In genomic region chr8:12756391-12757157, GRCm38 (mm10) we compare ENCODE assay signal across 8 mouse cellular contexts. TPM values are rescaled to one million over a fixed set of nuclear protein-coding genes. Genes with fewer than 3 reads are reported as not detected.
DNase-seq lines count a peak whose midpoint lies in the region; ATAC-seq and TF ChIP-seq lines count a peak whose summit lies in the region.

Gene Atp11a, plus strand, starts transcription at chr8:12757014.

- 0 out of 2 replicates have a peak, but pooled peaks cover 2% of the 10 kb centered on the region for H3K27me3 ChIP-seq in spleen, adult 2 months (ENCODE audit: control insufficient read depth, insufficient read depth, low read length)
- no peaks in the 10 kb centered on the region for H3K27me3 ChIP-seq in embryonic facial prominence, embryonic 11.5 days (ENCODE audit: control insufficient read depth, insufficient read depth, low read length)
- peaks cover 6% of the 10 kb centered on the region; the same call in 1 of the 2 replicates for H3K27me3 ChIP-seq in limb, embryonic 13.5 days
- no peaks in the 10 kb centered on the region for H3K27me3 ChIP-seq in midbrain, embryonic 14.5 days (ENCODE audit: control insufficient read depth, insufficient read depth, low read length)
- no peaks in the 10 kb centered on the region for H3K27me3 ChIP-seq in splenic B cell, adult 2 months (ENCODE audit: control insufficient read depth, insufficient read depth, low read length, poor library complexity, severe bottlenecking)

- peak within 1 kb of the TSS; percentile 6; the same call in 1 of the 2 replicates for H3K27ac ChIP-seq in spleen, adult 2 months (ENCODE audit: insufficient read depth, low read length)
- no peak within 1 kb of the TSS for H3K27ac ChIP-seq in embryonic facial prominence, embryonic 11.5 days (replicated peaks; ENCODE audit: low read depth, low read length)
- peak within 1 kb of the TSS; percentile 33; the same call in 1 of the 2 replicates for H3K27ac ChIP-seq in limb, embryonic 13.5 days
- peak within 1 kb of the TSS; percentile 71 for H3K27ac ChIP-seq in midbrain, embryonic 14.5 days (replicated peaks; ENCODE audit: low read depth, low read length)

- whole genome bisulfite sequencing in spleen, adult 2 months = 5% methylated on average over 38 of the region's 62 CpGs
- 2% methylated on average over 34 of the region's 62 CpGs for WGBS in embryonic facial prominence, embryonic 11.5 days
- under 1% methylated on average over 17 of the region's 62 CpGs for WGBS in limb, embryonic 13.5 days
- WGBS in midbrain, embryonic 14.5 days = 0% methylated on average over 39 of the region's 62 CpGs

- no peaks in the 10 kb centered on the region; the same call in 1 of the 2 replicates for H3K4me1 ChIP-seq in spleen, adult 2 months (ENCODE audit: control insufficient read depth, insufficient read depth, insufficient read length)
- H3K4me1 ChIP-seq in embryonic facial prominence, embryonic 11.5 days (ENCODE audit: control insufficient read depth, insufficient read depth, low read length) = no peaks in the 10 kb centered on the region
- H3K4me1 ChIP-seq in limb, embryonic 13.5 days = peaks cover 53% of the 10 kb centered on the region
- H3K4me1 ChIP-seq in midbrain, embryonic 14.5 days (ENCODE audit: control insufficient read depth, insufficient read depth, low read length) = peaks cover 19% of the 10 kb centered on the region

- H3K9me3 ChIP-seq in embryonic facial prominence, embryonic 11.5 days (replicated peaks; ENCODE audit: control insufficient read depth, low read length) = no peaks in the 10 kb centered on the region
- no peaks in the 10 kb centered on the region for H3K9me3 ChIP-seq in limb, embryonic 13.5 days
- H3K9me3 ChIP-seq in midbrain, embryonic 14.5 days (ENCODE audit: control insufficient read depth, low read length) = no peaks in the 10 kb centered on the region

- peak within 1 kb of the TSS; percentile 91 for H3K9ac ChIP-seq in embryonic facial prominence, embryonic 11.5 days (replicated peaks; ENCODE audit: low read length)
- peak within 1 kb of the TSS; percentile 93 for H3K9ac ChIP-seq in limb, embryonic 13.5 days
- peak within 1 kb of the TSS; percentile 89 for H3K9ac ChIP-seq in midbrain, embryonic 14.5 days (replicated peaks; ENCODE audit: low read length)

- peak within 1 kb of the TSS; percentile 61 for H3K4me2 ChIP-seq in embryonic facial prominence, embryonic 11.5 days (ENCODE audit: low read depth, low read length)
- H3K4me2 ChIP-seq in limb, embryonic 13.5 days (replicated peaks) = peak within 1 kb of the TSS; percentile 90
- peak within 1 kb of the TSS; percentile 88 for H3K4me2 ChIP-seq in midbrain, embryonic 14.5 days (ENCODE audit: low read length)

- no peak; the same call in 1 of the 2 replicates for TF ChIP-seq POLR2A in spleen, adult 2 months (IDR thresholded peaks at IDR 0.05; ENCODE audit: low read depth, low read length)

- no peak for TF ChIP-seq CTCF in spleen, adult 2 months (IDR thresholded peaks at IDR 0.05; ENCODE audit: extremely low read depth, insufficient read depth, insufficient read length, insufficient replicate concordance)

- no peaks in the 10 kb centered on the region for H3K36me3 ChIP-seq in spleen, adult 2 months (ENCODE audit: control insufficient read depth, insufficient read depth, low read length)
- no peaks in the 10 kb centered on the region for H3K36me3 ChIP-seq in embryonic facial prominence, embryonic 11.5 days (replicated peaks; ENCODE audit: control insufficient read depth, insufficient read depth, low read depth, low read length)
- no peaks in the 10 kb centered on the region for H3K36me3 ChIP-seq in limb, embryonic 13.5 days
- no peaks in the 10 kb centered on the region for H3K36me3 ChIP-seq in midbrain, embryonic 14.5 days (ENCODE audit: control insufficient read depth, insufficient read depth, low read length)
- H3K36me3 ChIP-seq in splenic B cell, adult 2 months (ENCODE audit: control insufficient read depth, insufficient read depth, low read length, poor library complexity, severe bottlenecking) = no peaks in the 10 kb centered on the region

- H3K4me3 ChIP-seq in spleen, adult 2 months (ENCODE audit: extremely low read depth, insufficient read depth, insufficient read length) = peak within 1 kb of the TSS; percentile 58
- peak within 1 kb of the TSS; percentile 61 for H3K4me3 ChIP-seq in embryonic facial prominence, embryonic 11.5 days (ENCODE audit: low read depth, low read length)
- peak within 1 kb of the TSS; percentile 89 for H3K4me3 ChIP-seq in limb, embryonic 13.5 days
- H3K4me3 ChIP-seq in midbrain, embryonic 14.5 days (replicated peaks; ENCODE audit: low read depth, low read length) = peak within 1 kb of the TSS; percentile 76

- peak; percentile 11 to 12 for DNase-seq in spleen, adult 2 months (ENCODE audit: low read depth in 1 of 2, low spot score in 2 of 2)
- no peak for DNase-seq in spleen, postnatal 14 days (ENCODE audit: low spot score in 2 of 2)
- peak; percentile 80 for DNase-seq in embryonic facial prominence, embryonic 11.5 days (ENCODE audit: low spot score)
- no peak for DNase-seq in heart, adult 8-10 months (ENCODE audit: low spot score)
- DNase-seq in kidney, adult 8-10 months = peak; percentile 53 to 55
- DNase-seq in midbrain, embryonic 14.5 days = peak; percentile 93
- peak; percentile 11 for DNase-seq in splenic B cell, adult 2 months (ENCODE audit: low read depth, low spot score)

- ATAC-seq in embryonic facial prominence, embryonic 11.5 days (replicated peaks; ENCODE audit: insufficient number of reproducible peaks, low FRiP score, low TSS enrichment, low read depth) = peak; percentile 78
- peak; percentile 79 for ATAC-seq in limb, embryonic 13.5 days (ENCODE audit: low FRiP score, low read depth)
- peak; percentile 87 for ATAC-seq in midbrain, embryonic 14.5 days (ENCODE audit: low FRiP score, low TSS enrichment)

RNA-seq across cellular contexts. Expression of gene Atp11a, which starts in this region (rescaled TPM):
- polyA plus RNA-seq in spleen, adult 2 months (2012; rRNA removed) = 23.2 and 24.4 TPM in 2 replicates
- 11.6 and 13.3 TPM in 2 replicates for polyA plus RNA-seq in embryonic facial prominence, embryonic 11.5 days (2014; fragmentation: Nextera tagmentation; extraction: Ambion mirVana)
- 10 to 100 TPM; 85.6 to 89.6 (median 87.8) TPM for total RNA-seq in heart, adult 8-10 months (2022)
- polyA plus RNA-seq in limb, embryonic 13.5 days (2015; fragmentation: Nextera tagmentation; extraction: Ambion mirVana) = 15.2 and 15.9 TPM in 2 replicates
- polyA plus RNA-seq in midbrain, embryonic 14.5 days (2014; fragmentation: Nextera tagmentation; extraction: Ambion mirVana) = 13.6 and 16.5 TPM in 2 replicates

Comparison
In these comparisons a context has a peak if more than half of its experiments do, and no peak if none do; other contexts are left out.
1. DNase-seq: peak in spleen, adult 2 months (2 of 2), embryonic facial prominence, embryonic 11.5 days (single experiment), kidney, adult 8-10 months (2 of 2), midbrain, embryonic 14.5 days (single experiment) and splenic B cell, adult 2 months (single experiment); none in spleen, postnatal 14 days (0 of 2) and heart, adult 8-10 months (single experiment).
2. Peak in every context shown above with its lines, with median percentiles within 50 percentile points of each other: H3K4me3 ChIP-seq, ATAC-seq, H3K4me2 ChIP-seq and H3K9ac ChIP-seq.